Mouse (Mus musculus) liver, postnatal 0 days (tissue): Measurements from ENCODE around the gene Rasgef1b.

Experiments
- CTCF ChIP-seq: sonication (generic); IDR thresholded peaks from 2 replicates; pipeline ENCODE4 v1.5.1; 2016; ENCODE audit warnings: antibody characterized with exemption, low read depth
- EP300 ChIP-seq: IDR thresholded peaks from 2 replicates; pipeline ENCODE4 v1.6.1; 2016; ENCODE audit warnings: antibody characterized with exemption, low read depth, mild to moderate bottlenecking

- TF ChIP-seq EP300 (no peak), CTCF (no peak)
Measured at GRCm38 (mm10) chr5:99633548-99633947, 95.3 kb downstream of the Rasgef1b start.
